Mouse (Mus musculus) adrenal gland, postnatal 10 days (tissue): ENCODE results near the gene Sidt1. TPM values are rescaled to one million over a fixed set of nuclear protein-coding genes. Genes with fewer than 3 reads are reported as not detected.

ENCODE experiments used
- DNase-seq: peaks from one replicate; pipeline ENCODE4 v3.0.0; 2021; ENCODE audit warnings: mixed read lengths
- long read RNA-seq, 2 experiments: library from polyadenylated mRNA; stranded (forward); transcript quantifications; one replicate each; pipeline ENCODE4 v2.0.0; 2021
- total RNA-seq, 2 experiments: library from RNA; stranded (reverse); gene quantifications; 2 replicates each; pipeline ENCODE4 v1.2.3; 2021

The Sidt1 gene
- total RNA-seq = 1 to 10 TPM; 7.5 to 8.2 TPM
- long read RNA-seq, experiment 1, partial matches to known transcripts = 1 of 8 reads
- long read RNA-seq, experiment 1, other reads (novel, unspliced or antisense) = 7 of 8 reads
- long read RNA-seq, experiment 2, partial matches to known transcripts = 1 of 2 reads
- long read RNA-seq, experiment 2, other reads (novel, unspliced or antisense) = 1 of 2 reads

- DNase-seq = peak; percentile 22
Measured at GRCm38 (mm10) chr16:44332861-44333284, at the start of gene Sidt1. Sidt1 (minus strand) TSS chr16:44333196.

- no peak for DNase-seq
Measured at GRCm38 (mm10) chr16:44381578-44381977, 48.6 kb upstream of the Sidt1 start.

DNA sequence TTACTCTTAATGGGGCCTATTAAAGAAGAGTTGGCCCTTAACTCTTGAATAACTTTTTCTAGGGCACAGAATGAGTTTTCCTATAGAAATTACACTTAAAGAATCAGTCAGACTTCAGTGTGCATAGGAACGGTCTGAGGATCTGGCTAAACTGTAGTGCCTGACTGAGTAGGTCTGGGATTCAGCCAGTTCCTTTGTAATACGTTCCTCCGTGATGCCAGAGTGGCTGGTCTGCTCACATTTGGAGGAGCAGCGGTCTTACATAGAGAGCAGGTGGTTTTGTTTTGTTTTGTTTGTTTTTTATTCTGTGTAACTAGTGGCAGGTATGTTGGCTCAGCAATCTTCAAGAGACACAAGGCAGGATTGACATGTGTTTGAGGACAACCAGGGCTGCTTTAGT is 47.0 kb upstream of the Sidt1 start:
- DNase-seq = no peak

DNA sequence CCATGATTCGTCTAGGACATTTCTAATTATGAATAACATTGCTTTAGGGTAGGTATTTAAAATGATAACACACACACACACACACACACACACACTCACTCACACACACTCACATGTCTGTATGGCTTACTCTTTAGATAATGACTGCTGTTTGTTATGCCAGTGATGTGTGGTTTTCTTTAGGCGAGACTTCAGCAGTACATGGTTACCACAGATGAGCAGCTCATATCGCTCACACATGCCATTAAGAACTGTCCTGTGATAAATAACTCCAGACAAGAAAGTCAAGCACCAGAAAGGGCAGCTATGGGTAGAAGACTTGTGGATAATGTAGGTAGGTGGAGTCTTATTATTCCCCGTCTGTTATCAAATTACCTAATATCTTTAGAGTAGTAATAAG is 42.5 kb upstream of the Sidt1 start:
- no peak for DNase-seq

- no peak for DNase-seq
Measured at GRCm38 (mm10) chr16:44365522-44365921, 32.5 kb upstream of the Sidt1 start.

GRCm38 (mm10) chr16:44361921-44362890 is 29.2 kb upstream of the Sidt1 start:
- peak; percentile 34 for DNase-seq

GRCm38 (mm10) chr16:44357571-44358268 is 24.7 kb upstream of the Sidt1 start:
- DNase-seq = peak; percentile 25

DNA sequence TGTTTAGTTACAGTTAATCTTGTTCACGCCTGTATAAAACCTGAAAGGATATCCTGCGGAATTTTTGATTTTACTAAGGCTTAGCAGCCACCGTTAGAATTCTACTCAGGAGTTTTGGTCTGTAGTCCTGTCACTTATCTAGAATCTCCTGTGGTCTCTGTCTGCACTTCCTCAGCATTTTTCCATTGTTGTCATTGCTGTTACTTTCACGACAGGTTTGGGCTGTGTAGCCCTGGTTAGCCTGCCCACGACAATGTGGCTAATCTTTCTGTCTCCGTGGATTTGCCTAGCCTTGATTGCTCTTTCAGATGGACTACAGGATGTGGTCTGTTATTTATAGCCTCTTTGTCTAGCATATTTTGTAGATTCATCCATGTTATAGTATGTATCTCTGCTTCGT is 23.3 kb upstream of the Sidt1 start:
- DNase-seq = no peak

DNA sequence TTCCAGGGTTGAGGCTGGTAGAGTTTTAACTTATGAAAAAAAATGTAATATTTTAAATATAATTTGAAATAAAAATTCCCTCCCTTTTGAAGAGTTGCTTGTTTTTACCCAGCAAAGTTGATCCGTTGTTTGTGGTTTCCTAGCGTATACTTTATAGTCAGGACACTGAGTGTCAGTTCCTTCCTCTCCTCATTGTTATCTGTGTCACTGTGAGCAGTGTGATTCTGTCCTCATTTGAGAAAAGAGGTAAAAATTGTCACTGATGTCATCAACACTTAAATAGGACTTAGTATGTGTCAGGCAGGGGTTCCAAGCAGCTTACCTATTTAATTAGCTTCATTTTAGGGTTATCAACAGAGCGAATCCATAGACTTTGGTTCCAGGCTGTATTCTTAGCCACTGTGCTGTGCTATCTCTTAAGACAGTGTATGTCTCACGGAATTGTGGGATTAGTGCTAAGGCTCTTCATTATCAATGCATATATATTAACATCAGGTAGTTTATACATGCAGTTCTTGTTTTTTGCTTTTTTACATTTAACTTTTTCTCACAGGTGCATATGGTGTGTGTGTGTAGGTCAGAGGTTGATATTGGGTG is 16.9 kb upstream of the Sidt1 start:
- DNase-seq = no peak

DNA sequence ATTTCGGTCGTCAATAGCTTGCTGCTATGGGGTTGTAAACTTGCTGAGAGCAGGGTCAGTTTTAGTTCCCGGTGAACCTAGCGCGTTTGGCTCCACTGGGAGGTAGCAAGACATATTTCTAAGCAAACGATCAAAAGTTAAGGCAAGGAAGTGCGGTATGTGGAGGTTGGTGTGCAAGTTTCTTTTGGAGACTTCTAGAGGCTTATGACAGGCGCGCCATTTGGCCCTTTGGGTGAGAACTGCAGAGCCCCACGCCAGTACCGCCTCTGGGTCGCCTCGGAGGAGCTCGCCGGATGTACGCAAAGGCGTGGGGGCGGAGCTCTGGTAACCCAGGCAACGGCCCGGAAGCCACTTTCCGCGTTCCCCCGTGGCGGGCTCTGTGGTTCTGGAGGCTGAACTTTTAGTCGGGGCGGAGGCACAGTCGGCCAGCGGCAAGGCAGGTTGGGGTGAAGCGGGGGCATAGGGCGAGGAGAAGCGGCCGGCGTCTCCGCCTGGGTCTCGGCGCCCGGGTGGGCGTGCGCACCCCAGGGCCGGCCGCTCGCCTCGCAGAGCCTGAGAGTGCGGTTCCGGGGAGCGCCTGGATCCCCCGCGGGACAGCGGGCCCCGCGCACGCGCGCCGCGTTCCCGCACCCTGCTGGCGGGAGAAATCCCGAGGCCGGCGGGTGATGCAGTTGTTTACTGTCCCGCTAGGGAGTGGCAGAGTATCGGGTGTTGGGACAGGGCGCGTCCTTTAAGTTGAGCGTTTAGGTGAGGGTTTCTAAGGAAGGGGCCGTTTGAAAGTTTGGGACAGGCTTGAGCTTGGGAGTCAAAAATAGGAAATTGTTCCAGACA is 14.3 kb upstream of the Sidt1 start, which contains the start of gene Spice1:
Spice1 (plus strand) TSS at position 51 of the 831 bp plus-strand sequence.
- DNase-seq = peak; percentile 98

- DNase-seq = no peak
Measured at GRCm38 (mm10) chr16:44337541-44337940, 4.5 kb upstream of the Sidt1 start.

- peak; percentile 36 for DNase-seq
Measured at GRCm38 (mm10) chr16:44331995-44332860, 768 bp downstream of the Sidt1 start.

DNA sequence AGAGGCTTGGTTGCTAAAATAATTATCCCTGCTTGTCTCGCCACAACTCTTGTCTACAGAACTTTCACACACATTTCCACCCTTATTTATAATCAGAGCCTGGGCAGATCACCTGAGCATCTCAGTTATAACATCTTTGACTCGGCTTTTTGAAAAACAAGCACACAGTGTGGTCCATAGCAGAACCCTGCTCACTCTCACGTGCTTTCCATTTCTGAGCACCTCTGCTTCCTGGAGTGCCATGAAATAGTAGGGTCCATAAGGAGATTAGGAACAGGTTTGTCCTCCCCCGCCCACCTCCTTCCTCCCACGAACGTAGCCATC is 1.4 kb downstream of the Sidt1 start:
- DNase-seq = no peak

- DNase-seq = no peak
Measured at GRCm38 (mm10) chr16:44331154-44331553, 1.8 kb downstream of the Sidt1 start.

DNA sequence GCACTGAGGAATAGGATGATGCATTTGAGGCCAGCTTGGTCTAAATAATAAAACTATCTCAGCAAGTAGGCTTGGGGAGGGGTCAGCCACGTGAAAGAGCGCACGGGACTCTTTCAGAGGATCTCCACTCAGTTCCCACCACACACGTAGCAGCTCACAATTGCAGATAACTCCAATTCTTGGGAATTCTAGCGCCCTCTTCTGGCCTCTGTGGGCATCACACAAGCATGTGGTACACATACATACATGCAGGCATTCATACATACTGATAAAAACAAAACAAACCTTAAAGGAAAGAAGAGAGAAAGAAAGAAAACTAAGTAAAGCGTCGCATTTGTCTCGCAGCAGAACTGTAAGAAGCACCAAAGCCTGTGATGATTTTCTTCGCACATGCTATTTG is 2.3 kb downstream of the Sidt1 start:
- DNase-seq = no peak

DNA sequence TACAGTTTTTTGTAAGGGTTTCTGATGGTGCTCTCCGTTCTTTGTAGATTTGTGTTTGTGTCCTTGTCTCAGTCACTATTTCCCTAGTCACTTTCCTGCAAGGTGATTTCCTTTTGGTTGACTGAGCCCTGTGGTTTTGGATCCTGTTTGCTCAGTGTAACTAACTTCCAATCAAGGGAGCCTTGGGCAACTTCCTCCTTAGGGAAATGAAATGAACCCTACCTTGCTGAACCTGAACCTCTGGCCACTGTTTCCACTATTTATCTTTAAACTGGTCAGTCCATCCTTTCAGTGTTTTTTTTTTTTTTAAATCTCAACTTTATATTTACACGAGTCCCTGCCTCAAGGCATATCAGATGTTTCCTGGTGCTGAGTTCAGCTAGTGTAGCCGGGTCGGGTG is 4.4 kb downstream of the Sidt1 start:
- DNase-seq = no peak

GRCm38 (mm10) chr16:44320232-44320631 is 12.8 kb downstream of the Sidt1 start:
- no peak for DNase-seq

DNA sequence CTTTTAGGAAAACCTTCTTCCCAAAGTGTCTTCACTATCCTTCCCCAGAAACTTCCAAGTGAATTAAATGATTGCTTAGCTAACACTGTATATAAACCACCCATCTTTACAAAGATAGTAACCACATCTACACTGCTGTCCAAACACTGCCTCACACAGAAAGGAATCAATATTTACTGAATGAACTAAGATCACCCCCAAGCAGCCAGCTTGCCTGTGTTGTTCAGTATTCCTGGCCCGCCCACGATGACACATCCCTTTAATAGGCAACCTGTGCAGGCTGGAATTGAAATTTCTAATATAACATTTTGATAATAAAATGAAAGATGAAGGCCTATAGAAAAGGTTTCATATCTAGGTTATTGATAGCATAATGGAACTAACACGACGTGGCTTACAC is 16.6 kb downstream of the Sidt1 start:
- no peak for DNase-seq

DNA sequence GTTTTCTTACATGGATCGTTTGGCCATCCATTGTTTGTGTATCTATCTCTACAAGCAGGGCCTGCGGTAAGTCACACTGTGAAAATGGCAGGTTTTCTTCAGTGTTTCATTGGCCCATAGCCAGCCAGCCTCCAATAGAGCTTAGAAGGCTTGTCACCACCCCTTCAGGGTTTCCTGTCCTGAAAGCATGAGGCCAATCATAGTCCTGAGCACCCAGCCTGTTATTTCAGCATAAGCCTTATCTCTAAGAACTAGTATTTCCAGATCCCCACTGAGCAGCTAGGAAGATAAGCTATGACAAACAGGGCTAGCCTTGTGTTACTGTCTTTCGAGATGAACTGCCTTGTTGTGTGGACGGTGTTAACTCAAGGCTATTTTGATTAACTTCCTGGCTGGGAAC is 19.6 kb downstream of the Sidt1 start:
- DNase-seq = no peak

DNA sequence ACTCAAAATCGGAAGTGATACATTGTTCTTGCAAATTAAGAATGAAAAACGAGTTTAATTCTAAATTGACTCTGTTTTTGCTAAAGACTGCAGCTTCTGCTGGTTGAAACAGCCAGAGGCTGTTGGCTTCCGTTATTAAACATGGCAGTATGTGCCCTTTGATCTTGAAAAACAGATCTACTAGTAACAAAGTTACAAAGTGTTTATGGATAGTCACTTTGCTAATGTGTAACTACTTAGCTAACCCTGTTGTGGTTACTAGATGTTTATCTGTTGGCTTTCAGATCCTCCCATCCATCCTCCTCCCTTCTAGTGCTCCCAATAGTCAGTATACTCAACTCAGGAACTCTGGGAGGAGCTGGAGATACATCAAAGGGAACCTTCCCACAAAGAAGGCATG is 27.4 kb downstream of the Sidt1 start:
- no peak for DNase-seq

GRCm38 (mm10) chr16:44303822-44304221 is 29.2 kb downstream of the Sidt1 start:
- no peak for DNase-seq
